Mouse (Mus musculus) liver, embryonic 14.5 days (tissue): Measurements from ENCODE around the gene Gtf2a1l.

Experiments used
- CTCF ChIP-seq: IDR thresholded peaks from 2 replicates; pipeline ENCODE4 v1.5.1; 2016; ENCODE audit warnings: antibody characterized with exemption, low read depth, control low read depth
- EP300 ChIP-seq: IDR thresholded peaks from 2 replicates; pipeline ENCODE4 v1.6.1; 2016; ENCODE audit warnings: antibody characterized with exemption, low read depth

- TF ChIP-seq CTCF (no peak), EP300 (no peak)
Observed at GRCm38 (mm10) chr17:88629931-88630553, 38.4 kb upstream of the Gtf2a1l start.
